Mouse (Mus musculus) kidney, embryonic 14.5 days (tissue): ENCODE measurements around the gene Ap2a1. TPM values are rescaled to one million over a fixed set of nuclear protein-coding genes. Genes with fewer than 3 reads are reported as not detected.
A peak's percentile ranks its signal among the peaks of the same experiment; 100 is the strongest.

Experiments used
- ATAC-seq: fragments of 200-750 bp; cut with Nextera tagmentation; 2 replicates; pipeline ENCODE4 v1.8.0; 2017; ENCODE audit warnings: moderate number of reproducible peaks, mild to moderate bottlenecking, moderate TSS enrichment, moderate library complexity; ENCODE audit not compliant: low FRiP score, low TSS enrichment
- H3K27ac ChIP-seq: fragments of 300-500 bp; sonication (generic); 2 replicates; pipeline ENCODE4 v1.5.1; 2014; ENCODE audit warnings: low read depth, mild to moderate bottlenecking, low read length, moderate library complexity, mixed read lengths
- H3K27me3 ChIP-seq: fragments of 300-500 bp; sonication (generic); 2 replicates; pipeline ENCODE4 v1.6.1; 2014; ENCODE audit warnings: mild to moderate bottlenecking, low read length; ENCODE audit not compliant: control insufficient read depth, insufficient read depth
- H3K36me3 ChIP-seq: fragments of 300-500 bp; sonication (generic); 2 replicates; pipeline ENCODE4 v1.6.1; 2014; ENCODE audit warnings: low read length, mixed read lengths; ENCODE audit not compliant: control insufficient read depth, insufficient read depth
- H3K4me1 ChIP-seq: fragments of 300-500 bp; sonication (generic); 2 replicates; pipeline ENCODE4 v1.6.1; 2014; ENCODE audit warnings: low read length, mixed read lengths; ENCODE audit not compliant: control insufficient read depth, insufficient read depth
- H3K4me2 ChIP-seq: fragments of 300-500 bp; sonication (generic); replicated peaks from 2 replicates; pipeline ENCODE4 v1.6.1; 2014; ENCODE audit warnings: low read depth, mild to moderate bottlenecking, low read length
- H3K4me3 ChIP-seq: fragments of 300-500 bp; sonication (generic); 2 replicates; pipeline ENCODE4 v1.5.1; 2014; ENCODE audit warnings: mild to moderate bottlenecking, low read length
- H3K9ac ChIP-seq: fragments of 300-500 bp; sonication (generic); 2 replicates; pipeline ENCODE4 v1.6.1; 2014; ENCODE audit warnings: low read depth, mild to moderate bottlenecking, low read length, moderate library complexity
- H3K9me3 ChIP-seq: fragments of 300-500 bp; sonication (generic); 2 replicates; pipeline ENCODE4 v1.6.1; 2016; ENCODE audit warnings: low read length; ENCODE audit not compliant: control insufficient read depth
- WGBS: fragments of 180-500 bp; shearing (Covaris S2); extraction: QIAGEN DNeasy Blood & Tissue Kit; methylation state at CpG from one replicate; pipeline ENCODE4 v1.1.7; 2014; 5-methylcytosine and 5-hydroxymethylcytosine counted together
- polyA plus RNA-seq: library from polyadenylated mRNA; unstranded; fragments of >200 nt; fragmentation: Nextera tagmentation; extraction: Ambion mirVana; gene quantifications from 2 replicates; pipeline ENCODE4 v1.2.1, GENCODE M21; 2014

Ap2a1 gene
- polyA plus RNA-seq, 1 experiment from 2014 or later, result 80.5 TPM

GRCm38 (mm10) chr7:44894175-44894574 lies 35.1 kb downstream of the Ap2a1 start:
- H3K4me3 ChIP-seq, result no peak overlapping the region
- H3K4me1 ChIP-seq, result peaks cover 29% of the 10 kb centered on the region
- H3K27me3 ChIP-seq, result no peaks in the 10 kb centered on the region
- no peak for ATAC-seq
- 90% methylated on average over 3 of the region's 3 CpGs for WGBS
- H3K4me2 ChIP-seq, result no peak overlapping the region
- no peaks in the 10 kb centered on the region for H3K9me3 ChIP-seq
- peaks cover 10% of the 10 kb centered on the region for H3K36me3 ChIP-seq
- no peak overlapping the region for H3K27ac ChIP-seq
- no peak overlapping the region for H3K9ac ChIP-seq

- 30% methylated on average over 8 of the region's 8 CpGs for WGBS
- Histone ChIP-seq H3K36me3 (peaks cover 15% of the 10 kb centered on the region; the same call in 1 of the 2 replicates), H3K4me2 (peak overlapping the region; percentile 8; the same call in 1 of the 2 replicates), H3K4me3 (no peak overlapping the region), H3K27ac (peak overlapping the region; percentile 45; the same call in 1 of the 2 replicates), H3K27me3 (no peaks in the 10 kb centered on the region), H3K9ac (0 out of 2 replicates have a peak overlapping the region, but pooled peaks have one; percentile 13), H3K4me1 (peaks cover 29% of the 10 kb centered on the region), H3K9me3 (no peaks in the 10 kb centered on the region)
- no peak for ATAC-seq
These were observed 36.1 kb downstream of the Ap2a1 start for GRCm38 (mm10) chr7:44893197-44893596.

- H3K27me3 ChIP-seq, result no peaks in the 10 kb centered on the region
- under 1% methylated on average over 55 of the region's 56 CpGs for WGBS
- no peaks in the 10 kb centered on the region for H3K9me3 ChIP-seq
- H3K36me3 ChIP-seq, result peaks cover 15% of the 10 kb centered on the region; the same call in 1 of the 2 replicates
- peak within 1 kb of the TSS; percentile 73 for H3K4me2 ChIP-seq
- H3K4me3 ChIP-seq, result peak within 1 kb of the TSS; percentile 86
- peak within 1 kb of the TSS; percentile 89 for H3K9ac ChIP-seq
- peak; percentile 77 for ATAC-seq
- H3K4me1 ChIP-seq, result peaks cover 29% of the 10 kb centered on the region
- peak within 1 kb of the TSS; percentile 92 for H3K27ac ChIP-seq
These were observed 36.9 kb downstream of the Ap2a1 start, which contains the start of gene Med25 for GRCm38 (mm10) chr7:44892276-44892921. Gene Med25, minus strand, starts transcription at chr7:44892712.

GRCm38 (mm10) chr7:44891611-44892010 lies 37.7 kb downstream of the Ap2a1 start:
- Histone ChIP-seq H3K4me3 (peak overlapping the region; percentile 86), H3K9me3 (no peaks in the 10 kb centered on the region), H3K27ac (peak overlapping the region; percentile 92), H3K9ac (peak overlapping the region; percentile 89), H3K4me1 (peaks cover 23% of the 10 kb centered on the region), H3K4me2 (peak overlapping the region; percentile 73), H3K27me3 (no peaks in the 10 kb centered on the region), H3K36me3 (peaks cover 22% of the 10 kb centered on the region; the same call in 1 of the 2 replicates)
- ATAC-seq, result no peak
- WGBS, result 17% methylated on average over 6 of the region's 6 CpGs

GRCm38 (mm10) chr7:44890737-44891136 lies 38.6 kb downstream of the Ap2a1 start:
- no peak for ATAC-seq
- Histone ChIP-seq H3K27me3 (no peaks in the 10 kb centered on the region), H3K9me3 (no peaks in the 10 kb centered on the region), H3K27ac (no peak overlapping the region), H3K4me3 (peak overlapping the region; percentile 86; the same call in 1 of the 2 replicates), H3K9ac (peak overlapping the region; percentile 89; the same call in 1 of the 2 replicates), H3K4me2 (peak overlapping the region; percentile 73), H3K36me3 (peaks cover 30% of the 10 kb centered on the region; the same call in 1 of the 2 replicates), H3K4me1 (peaks cover 21% of the 10 kb centered on the region)
- WGBS, result 90% methylated on average over 4 of the region's 4 CpGs

GRCm38 (mm10) chr7:44890180-44890579 lies 39.1 kb downstream of the Ap2a1 start:
- Histone ChIP-seq H3K4me2 (no peak overlapping the region; the same call in 1 of the 2 replicates), H3K9ac (no peak overlapping the region), H3K27ac (no peak overlapping the region), H3K36me3 (peaks cover 35% of the 10 kb centered on the region), H3K9me3 (no peaks in the 10 kb centered on the region), H3K4me3 (no peak overlapping the region), H3K27me3 (no peaks in the 10 kb centered on the region), H3K4me1 (peaks cover 18% of the 10 kb centered on the region)
- WGBS, result 80% methylated on average over 6 of the region's 7 CpGs
- ATAC-seq, result no peak

- Histone ChIP-seq H3K27ac (no peak overlapping the region), H3K4me3 (no peak overlapping the region), H3K4me2 (no peak overlapping the region), H3K27me3 (no peaks in the 10 kb centered on the region), H3K9ac (no peak overlapping the region), H3K9me3 (no peaks in the 10 kb centered on the region), H3K4me1 (peaks cover 14% of the 10 kb centered on the region), H3K36me3 (peaks cover 49% of the 10 kb centered on the region)
- ATAC-seq, result no peak
- 89% methylated on average over 13 of the region's 13 CpGs for WGBS
These were observed 40.8 kb downstream of the Ap2a1 start for GRCm38 (mm10) chr7:44888256-44889105.

- no peak overlapping the region for H3K4me3 ChIP-seq
- H3K4me2 ChIP-seq, result no peak overlapping the region
- peaks cover 14% of the 10 kb centered on the region for H3K4me1 ChIP-seq
- H3K9ac ChIP-seq, result no peak overlapping the region
- H3K36me3 ChIP-seq, result peaks cover 62% of the 10 kb centered on the region
- H3K9me3 ChIP-seq, result no peaks in the 10 kb centered on the region
- H3K27ac ChIP-seq, result no peak overlapping the region
- no peak for ATAC-seq
- WGBS, result 80% methylated on average over 7 of the region's 7 CpGs
- no peaks in the 10 kb centered on the region for H3K27me3 ChIP-seq
These were observed 42.3 kb downstream of the Ap2a1 start for GRCm38 (mm10) chr7:44886964-44887363.
